Mouse (Mus musculus) layer of hippocampus, adult 2 months (tissue): ENCODE results near the gene Fuca1. TPM values are rescaled to one million over a fixed set of nuclear protein-coding genes. Genes with fewer than 3 reads are reported as not detected.

Experiments used
- DNase-seq, 2 experiments: peaks; one replicate each; pipeline ENCODE4 v3.0.0; 2022; ENCODE audit warnings: low spot score in 2 of 2
- H3K27ac ChIP-seq: fragments of 200-600 bp; 2 replicates; pipeline ENCODE4 v1.8.1; 2022
- H3K4me3 ChIP-seq: fragments of 200-600 bp; 2 replicates; pipeline ENCODE4 v1.8.1; 2022; ENCODE audit warnings: mild to moderate bottlenecking
- CTCF ChIP-seq: fragments of 200-600 bp; conservative IDR thresholded peaks from 2 replicates; pipeline ENCODE4 v1.8.1; 2022; ENCODE audit warnings: antibody characterized with exemption, mild to moderate bottlenecking, moderate library complexity
- total RNA-seq, 2 experiments: library from RNA; stranded (reverse); gene quantifications; 2 replicates each; pipeline ENCODE4 v1.2.3; 2021

Gene Fuca1
- total RNA-seq, 2 experiments from 2014 or later = 39.4 to 39.7 TPM

DNA sequence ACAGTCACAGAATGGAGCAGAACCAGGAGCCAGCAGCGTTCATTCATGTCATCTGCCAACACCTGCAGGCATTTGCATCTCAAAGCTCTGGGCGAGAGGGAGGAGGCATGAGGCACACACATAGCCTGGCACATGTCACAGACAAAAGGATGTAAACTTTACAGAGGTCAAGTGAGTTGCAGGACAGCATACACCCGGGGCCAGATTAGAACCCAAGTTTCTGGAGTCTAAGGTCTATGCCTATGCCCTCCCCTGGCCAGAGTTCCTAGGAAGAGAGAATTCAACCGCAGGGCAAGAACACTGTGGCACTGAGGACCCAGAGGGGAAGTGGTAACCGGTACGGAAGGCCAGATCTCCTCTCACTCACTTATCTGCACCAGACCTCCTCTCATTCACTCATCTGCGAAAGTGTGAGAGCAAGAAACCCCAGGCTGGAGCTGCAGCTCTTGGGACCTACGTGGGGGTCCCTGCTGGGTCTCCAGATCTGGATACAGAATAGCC, 25.4 kb upstream of the Fuca1 start, which contains the start of gene Cnr2:
Gene Cnr2 (plus strand): TSS at position 324 of the 501 bp plus-strand sequence.
- H3K4me3 ChIP-seq = no peak within 1 kb of the TSS
- no peak for TF ChIP-seq CTCF
- DNase-seq = no peak
- H3K27ac ChIP-seq = no peak within 1 kb of the TSS

DNA sequence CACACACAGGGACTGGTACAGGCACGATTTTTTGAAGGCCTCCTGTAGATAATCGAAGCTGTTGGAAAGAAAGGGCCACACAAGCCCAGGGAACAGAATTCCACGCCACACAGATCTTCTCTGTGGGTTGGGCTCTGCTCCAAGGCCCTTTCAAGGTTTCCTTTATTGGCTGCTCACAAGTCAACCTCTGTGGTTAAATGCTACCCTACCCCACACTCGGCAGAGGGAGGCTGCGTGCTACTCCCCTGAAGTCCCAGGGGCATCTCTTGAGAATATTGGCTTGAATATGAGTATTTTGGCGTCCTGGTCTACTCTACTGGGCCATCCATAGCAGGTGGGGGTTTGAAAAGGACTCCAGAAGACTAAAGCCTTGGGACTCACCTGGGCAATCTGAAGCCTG, 24.4 kb upstream of the Fuca1 start:
- H3K27ac ChIP-seq = no peak overlapping the region
- TF ChIP-seq CTCF = no peak
- no peak for DNase-seq
- H3K4me3 ChIP-seq = no peak overlapping the region

DNA sequence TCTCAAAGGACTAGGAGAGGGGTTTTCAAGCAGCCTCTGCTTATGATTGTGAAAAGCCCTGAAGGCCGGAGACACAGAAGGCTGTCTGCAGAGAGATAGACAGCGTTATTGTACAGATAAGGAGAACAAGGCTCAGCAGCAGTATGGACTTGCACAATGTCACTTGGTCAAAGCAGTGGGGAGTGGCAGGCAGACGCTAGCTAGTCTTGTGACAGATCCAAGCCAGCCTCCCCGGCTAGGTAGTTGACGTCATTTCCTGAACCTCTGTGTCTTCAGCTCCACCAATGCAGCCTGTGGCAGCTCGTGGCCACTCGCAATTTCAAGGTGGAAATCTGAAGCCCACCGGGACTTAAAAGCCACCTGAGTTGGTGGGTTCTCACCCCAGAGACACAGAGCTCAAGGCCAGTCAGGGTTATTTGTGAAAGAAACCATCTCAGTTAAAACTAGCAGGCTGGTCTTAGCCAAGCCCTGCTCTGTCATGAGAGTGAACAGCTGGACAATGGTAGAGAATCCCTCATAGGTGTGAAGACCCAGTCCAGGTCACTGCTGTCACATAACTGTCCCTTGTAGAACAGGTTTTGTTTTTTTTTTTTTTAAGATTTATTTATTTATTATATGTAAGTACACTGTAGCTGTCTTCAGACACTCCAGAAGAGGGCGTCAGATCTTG, 22.0 kb upstream of the Fuca1 start:
- TF ChIP-seq CTCF = no peak
- DNase-seq = no peak
- Histone ChIP-seq H3K27ac (no peak overlapping the region), H3K4me3 (no peak overlapping the region)

DNA sequence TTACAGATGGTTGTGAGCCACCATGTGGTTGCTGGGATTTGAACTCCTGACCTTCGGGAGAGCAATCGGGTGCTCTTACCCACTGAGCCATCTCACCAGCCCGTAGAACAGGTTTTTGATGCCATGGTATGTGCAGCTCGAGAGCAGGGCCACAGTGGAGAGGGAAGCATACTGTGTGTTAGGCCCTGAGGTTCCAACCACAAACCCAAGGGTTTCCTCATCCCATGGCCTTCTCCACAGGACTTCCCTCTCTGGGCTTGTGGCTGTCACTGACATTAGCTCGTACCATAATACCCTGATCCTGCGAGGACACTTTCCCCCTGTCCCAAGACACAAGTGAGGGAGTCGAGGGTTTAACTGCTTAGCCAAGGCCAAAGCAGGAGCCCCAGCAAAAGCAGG, 21.5 kb upstream of the Fuca1 start:
- TF ChIP-seq CTCF = no peak
- H3K4me3 ChIP-seq = no peak overlapping the region
- no peak overlapping the region for H3K27ac ChIP-seq

DNA sequence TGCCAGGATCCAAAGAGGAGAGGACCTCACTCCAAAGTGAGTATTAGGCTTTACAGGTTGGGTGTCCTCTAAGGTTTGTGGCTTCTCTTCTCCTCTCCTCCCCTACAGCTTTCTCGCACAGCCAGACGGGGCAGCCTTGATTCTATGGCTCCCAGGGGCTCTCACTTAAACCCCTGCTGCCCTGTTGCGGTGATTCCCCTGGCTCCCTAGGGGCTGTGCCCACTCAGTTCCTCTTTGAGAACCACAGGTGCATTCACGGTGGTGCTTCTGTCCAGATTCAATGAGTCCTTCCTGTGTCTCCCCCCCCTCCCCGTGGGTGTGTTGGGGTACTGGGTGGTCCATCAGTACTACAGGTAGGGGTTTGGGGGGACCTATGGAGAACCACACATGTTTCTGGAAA, 20.5 kb upstream of the Fuca1 start:
- no peak overlapping the region for H3K4me3 ChIP-seq
- DNase-seq = no peak
- TF ChIP-seq CTCF = no peak
- H3K27ac ChIP-seq = no peak overlapping the region

More for the DNA sequence above, 21.5 kb upstream of the Fuca1 start:
- no peak for DNase-seq

DNA sequence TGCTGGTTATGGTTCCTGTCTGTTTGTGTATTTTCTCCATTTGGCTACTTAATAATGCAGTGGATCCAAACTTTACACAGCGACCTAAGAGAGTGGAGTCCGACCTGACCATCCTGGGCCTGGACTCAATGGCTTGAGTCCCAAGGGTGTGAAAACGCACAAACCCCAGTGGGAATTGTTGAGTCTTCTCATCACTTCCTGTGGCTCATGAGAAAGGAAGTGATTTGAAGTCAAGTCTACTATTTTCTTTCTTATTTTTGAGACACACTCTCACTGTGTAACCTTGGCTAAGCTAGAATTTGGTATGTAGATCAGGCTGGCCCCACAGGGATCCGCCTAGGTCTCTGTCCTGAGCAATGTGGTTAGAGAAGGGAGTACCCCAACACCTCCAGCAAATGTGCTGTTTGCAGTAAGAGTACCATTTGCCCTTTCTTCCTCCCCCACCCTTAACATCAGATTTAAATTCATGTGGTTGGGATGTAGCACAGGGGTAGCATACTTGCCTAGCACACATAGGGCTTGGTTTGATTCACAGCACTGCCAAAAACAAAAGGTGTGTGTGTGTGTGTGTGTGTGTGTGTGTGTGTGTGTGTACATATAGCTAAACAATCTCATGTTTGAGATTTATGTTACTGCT, 17.8 kb upstream of the Fuca1 start:
- Histone ChIP-seq H3K4me3 (no peak overlapping the region), H3K27ac (no peak overlapping the region)
- no peak for TF ChIP-seq CTCF
- no peak for DNase-seq

DNA sequence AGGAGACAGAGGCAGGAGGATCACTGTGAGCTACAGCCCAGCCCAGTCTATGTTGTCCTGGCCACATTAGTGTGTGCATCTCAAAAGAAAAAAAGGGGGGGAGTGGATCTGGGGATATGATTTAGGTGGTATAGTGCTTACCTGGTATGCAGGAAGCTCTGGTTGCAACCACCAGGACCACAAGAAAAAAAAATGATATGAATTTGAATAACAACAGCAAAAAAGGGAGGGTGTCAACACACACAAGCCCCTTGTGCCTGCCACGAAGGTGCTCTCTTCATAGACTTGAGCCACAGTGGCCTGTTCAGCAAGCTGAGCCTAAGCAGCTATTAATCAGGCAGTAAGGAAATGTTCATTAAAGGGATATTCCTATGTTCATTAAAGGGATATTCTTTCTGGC, 15.7 kb upstream of the Fuca1 start:
- no peak overlapping the region for H3K4me3 ChIP-seq
- DNase-seq = no peak
- H3K27ac ChIP-seq = no peak overlapping the region
- no peak for TF ChIP-seq CTCF

DNA sequence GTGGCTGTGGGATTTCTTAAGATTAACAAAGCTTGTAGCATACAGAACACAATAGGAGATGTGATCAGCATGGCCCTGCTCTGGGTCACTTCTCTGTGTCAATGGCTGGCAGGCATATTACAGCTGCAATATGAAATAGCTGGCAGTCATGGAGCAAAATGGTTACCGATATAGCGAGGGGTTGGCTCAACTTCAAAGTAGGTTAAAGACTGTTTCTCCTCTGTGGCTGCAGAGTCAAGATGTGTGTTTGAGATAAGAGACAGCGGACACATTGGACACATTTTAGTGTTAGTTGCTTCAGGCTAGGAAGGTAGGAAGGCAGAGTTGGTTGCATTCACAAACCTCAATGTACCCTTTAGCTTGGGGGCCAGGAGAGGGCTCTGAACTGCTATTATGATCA, 13.9 kb upstream of the Fuca1 start:
- no peak overlapping the region for H3K4me3 ChIP-seq
- H3K27ac ChIP-seq = no peak overlapping the region
- DNase-seq = no peak
- TF ChIP-seq CTCF = no peak

DNA sequence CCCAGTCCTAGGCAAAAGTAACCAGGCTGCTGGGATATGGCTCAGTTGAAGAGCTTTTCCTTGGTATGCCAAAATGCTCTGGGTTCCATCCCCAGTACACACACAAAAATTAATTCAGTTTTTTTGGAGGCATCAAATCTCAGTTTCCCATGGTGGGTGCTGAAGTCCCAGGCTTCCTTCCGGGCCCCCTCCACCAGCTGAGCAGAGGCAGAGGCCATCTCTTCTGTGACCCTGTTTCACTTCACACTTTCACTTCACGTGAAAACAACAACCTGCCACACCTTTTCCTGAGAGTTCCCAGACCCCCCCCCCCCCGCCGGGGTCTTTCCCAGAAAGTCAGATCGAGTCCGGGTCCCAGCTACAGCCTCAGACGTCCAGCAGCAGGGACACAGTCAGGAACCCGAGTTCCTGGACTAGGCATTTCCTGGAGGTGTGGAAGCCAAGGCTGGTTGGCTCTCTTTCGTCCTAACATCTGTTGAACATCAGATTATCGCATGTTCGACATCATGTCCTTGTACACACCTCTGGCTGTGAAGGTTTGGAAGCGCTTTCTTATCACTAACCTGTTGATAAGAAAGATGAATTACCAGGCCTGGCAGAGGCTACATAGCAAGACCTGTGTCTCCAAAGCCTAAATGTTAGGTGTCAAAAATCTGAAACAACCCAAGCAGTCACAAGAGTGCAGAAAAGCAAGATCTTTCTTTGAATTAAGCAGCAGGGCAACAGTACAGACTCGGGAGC, 11.0 kb upstream of the Fuca1 start:
- DNase-seq = no peak
- no peak for TF ChIP-seq CTCF
- Histone ChIP-seq H3K27ac (no peak overlapping the region), H3K4me3 (no peak overlapping the region)

DNA sequence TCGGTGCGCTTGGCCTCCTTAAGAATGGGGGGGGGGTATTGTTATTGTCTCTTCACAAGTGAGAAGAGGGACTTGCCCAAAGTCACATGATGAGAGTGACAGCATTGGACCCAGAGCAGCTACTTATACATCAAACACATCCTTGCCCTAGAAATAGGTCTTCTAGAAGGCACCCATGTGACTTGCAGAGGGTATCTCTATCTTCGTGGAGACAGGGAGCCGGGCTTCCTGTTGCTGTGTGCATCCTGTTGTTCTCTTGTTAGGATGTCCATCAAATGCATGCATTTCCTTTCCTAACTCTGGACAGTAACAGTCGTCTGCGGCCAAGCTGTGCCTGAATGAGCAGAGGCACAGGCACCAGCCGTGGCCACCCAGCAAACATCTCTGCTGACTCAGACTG, 9.0 kb upstream of the Fuca1 start:
- no peak for TF ChIP-seq CTCF
- H3K27ac ChIP-seq = no peak overlapping the region
- no peak overlapping the region for H3K4me3 ChIP-seq
- no peak for DNase-seq

DNA sequence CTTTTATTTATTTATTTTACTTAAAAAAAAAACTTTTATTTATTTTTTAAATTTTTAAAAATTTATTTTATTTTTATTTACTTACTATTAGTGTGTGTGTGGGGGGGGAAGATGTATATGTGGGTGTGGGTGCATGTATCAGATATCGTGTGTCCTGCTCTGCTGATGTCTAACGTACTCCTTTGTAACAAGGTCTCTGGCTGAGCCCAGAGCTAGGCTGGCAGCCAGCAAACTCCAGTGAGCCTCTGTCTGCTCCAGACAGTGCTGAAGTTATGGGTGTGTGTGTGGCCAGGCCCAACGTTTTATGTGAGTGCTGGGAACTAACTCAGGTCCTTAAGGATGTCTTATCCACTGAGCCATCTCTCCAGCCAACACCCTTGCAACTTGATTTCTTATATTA, 8.4 kb upstream of the Fuca1 start:
- no peak for DNase-seq
- no peak for TF ChIP-seq CTCF
- H3K27ac ChIP-seq = no peak overlapping the region
- no peak overlapping the region for H3K4me3 ChIP-seq

DNA sequence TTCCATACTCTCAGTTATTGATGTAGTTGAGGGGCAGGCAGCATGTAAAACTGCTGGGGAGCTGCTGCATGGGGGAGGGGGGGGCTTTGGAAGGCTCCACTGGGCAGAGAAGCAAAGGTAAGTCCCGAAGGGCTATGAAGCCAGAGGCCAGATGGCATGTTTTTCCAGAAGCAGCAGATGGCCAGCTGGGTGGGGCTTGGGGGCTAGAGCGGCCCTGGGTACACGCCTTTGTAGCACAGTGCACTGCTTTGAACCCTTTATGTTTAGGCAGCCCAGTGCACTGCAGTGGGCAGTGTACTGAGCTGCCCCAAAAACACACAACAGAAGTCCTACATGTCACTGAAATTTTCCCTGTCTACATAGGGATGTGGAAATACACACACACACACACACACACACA, 7.7 kb upstream of the Fuca1 start:
- DNase-seq = no peak
- no peak for TF ChIP-seq CTCF
- Histone ChIP-seq H3K27ac (no peak overlapping the region), H3K4me3 (no peak overlapping the region)

DNA sequence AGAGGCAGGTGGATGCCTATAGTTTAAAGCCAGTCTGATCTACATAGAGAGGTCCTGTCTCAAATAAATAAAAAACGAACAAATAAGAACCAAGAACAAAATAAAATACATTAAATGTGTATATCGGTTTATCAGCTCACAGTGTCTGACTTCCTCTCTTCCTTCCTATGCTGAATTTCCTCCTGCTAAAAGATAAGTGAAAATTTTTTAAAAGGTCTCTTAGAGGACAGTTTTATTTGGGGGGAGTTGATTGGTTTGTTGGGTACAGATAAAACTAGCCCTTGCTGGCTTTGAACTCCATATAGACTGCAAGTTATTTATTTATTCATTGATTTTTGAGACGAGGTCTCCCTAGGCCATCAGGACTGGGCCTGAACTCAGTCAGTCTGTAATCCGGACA, 7.1 kb upstream of the Fuca1 start:
- no peak for TF ChIP-seq CTCF
- Histone ChIP-seq H3K27ac (no peak overlapping the region), H3K4me3 (no peak overlapping the region)
- DNase-seq = no peak
